10 mouse cellular contexts compared by ENCODE assay signal in the genomic region with DNA sequence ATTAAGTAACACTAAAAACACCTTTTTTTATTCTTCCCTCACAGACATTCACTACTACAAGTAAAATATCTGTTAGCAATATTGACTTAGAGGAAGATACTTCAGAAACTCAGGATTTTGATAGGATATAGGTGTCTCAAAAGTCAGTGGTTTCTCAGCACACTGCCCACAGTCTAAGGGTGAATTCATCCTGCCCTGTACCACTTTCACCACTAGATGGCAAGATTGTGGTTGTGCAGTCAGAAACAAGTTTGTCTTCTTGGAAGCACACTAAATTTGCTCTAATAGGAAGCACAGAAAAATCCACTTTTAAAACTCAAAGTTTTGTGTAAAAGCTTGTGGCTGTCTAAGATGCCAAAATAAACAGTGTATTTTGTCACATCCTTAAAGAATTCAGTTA. TPM values are rescaled to one million over a fixed set of nuclear protein-coding genes. Genes with fewer than 3 reads are reported as not detected.
DNase-seq lines count a peak whose midpoint lies in the region; ATAC-seq and TF ChIP-seq lines count a peak whose summit lies in the region.
"Had no signal": no experiment of that assay in that cellular context is flagged by ENCODE, and none has a peak within 500 bp of the region (broad histone marks: within the 10 kb centered on the region; RNA-seq: fewer than 3 reads in every experiment).

No protein-coding gene starts in this region.

- H3K27ac ChIP-seq in hindbrain, embryonic 10.5 days, result no peak overlapping the region
- no peak overlapping the region for H3K27ac ChIP-seq in hindbrain, embryonic 12.5 days
- H3K27ac ChIP-seq in liver, adult 2 months (replicated peaks; ENCODE audit: insufficient read depth, low read depth, low read length), result no peak overlapping the region
- H3K27ac ChIP-seq in neural tube, embryonic 15.5 days (replicated peaks), result no peak overlapping the region
- H3K27ac ChIP-seq: embryonic facial prominence, embryonic 15.5 days; macrophage had no signal

- TF ChIP-seq POLR2A in liver, adult 2 months (IDR thresholded peaks at IDR 0.05; ENCODE audit: extremely low read depth, insufficient read depth, low read length), result no peak

- TF ChIP-seq CTCF in Patski (IDR thresholded peaks at IDR 0.05), result peak; percentile 79
- TF ChIP-seq CTCF in liver, adult 2 months (IDR thresholded peaks at IDR 0.05; ENCODE audit: low read depth, low read length), result peak; percentile 28; the same call in 1 of the 2 replicates

- peaks cover 4% of the 10 kb centered on the region; the same call in 1 of the 2 replicates for H3K79me2 ChIP-seq in liver, adult 2 months (ENCODE audit: control insufficient read depth, insufficient read depth, low read length)

- CTCF ChIA-PET in Patski (lab: Charles Lee), result interaction anchor here (1.5 kb wide), 1 partner anchor 9 kb away, joined by 3 read pairs; no protein-coding TSS in a partner anchor

- no peak overlapping the region for H3K4me2 ChIP-seq in hindbrain, embryonic 12.5 days (replicated peaks)
- H3K4me2 ChIP-seq in neural tube, embryonic 15.5 days, result no peak overlapping the region
- H3K4me2 ChIP-seq: embryonic facial prominence, embryonic 15.5 days had no signal

- DNase-seq in hindbrain, embryonic 10.5 days (ENCODE audit: low spot score), result peak; percentile 11
- peak; percentile 48 for DNase-seq in CD4-positive helper T cell, adult 2 months (ENCODE audit: low read depth, low spot score)
- DNase-seq in Patski (ENCODE audit: low read depth, low spot score), result no peak
- DNase-seq in heart, postnatal 10 days, result peak; percentile 47 to 58
- peak; percentile 51 for DNase-seq in liver, adult 2 months (ENCODE audit: extremely low read depth, low read depth, low spot score)
- DNase-seq in right cerebral cortex, postnatal 10 days (ENCODE audit: low spot score in 2 of 2), result peak; percentile 31 to 50

- H3K27me3 ChIP-seq in hindbrain, embryonic 10.5 days (ENCODE audit: insufficient read depth, poor library complexity, severe bottlenecking), result no peaks in the 10 kb centered on the region
- no peaks in the 10 kb centered on the region for H3K27me3 ChIP-seq in hindbrain, embryonic 12.5 days
- no peaks in the 10 kb centered on the region for H3K27me3 ChIP-seq in Patski
- no peaks in the 10 kb centered on the region for H3K27me3 ChIP-seq in liver, adult 2 months (ENCODE audit: control insufficient read depth, insufficient read depth, low read length)
- no peaks in the 10 kb centered on the region for H3K27me3 ChIP-seq in neural tube, embryonic 15.5 days (replicated peaks)
- H3K27me3 ChIP-seq: embryonic facial prominence, embryonic 15.5 days had no signal

- no peak overlapping the region for H3K9ac ChIP-seq in hindbrain, embryonic 12.5 days
- H3K9ac ChIP-seq in liver, adult 2 months (ENCODE audit: low read depth, low read length), result no peak overlapping the region
- no peak overlapping the region for H3K9ac ChIP-seq in neural tube, embryonic 15.5 days (replicated peaks)
- H3K9ac ChIP-seq: embryonic facial prominence, embryonic 15.5 days had no signal

- intact Hi-C loops in heart, postnatal 10 days (cut with DNase I), result loop anchor here (2.0 kb wide), 1 partner anchor 58 kb away; no protein-coding TSS in a partner anchor

- no peaks in the 10 kb centered on the region for H3K9me3 ChIP-seq in hindbrain, embryonic 10.5 days
- no peaks in the 10 kb centered on the region for H3K9me3 ChIP-seq in hindbrain, embryonic 12.5 days (replicated peaks)
- H3K9me3 ChIP-seq in neural tube, embryonic 15.5 days (replicated peaks), result no peaks in the 10 kb centered on the region
- H3K9me3 ChIP-seq: embryonic facial prominence, embryonic 15.5 days had no signal

- H3K4me3 ChIP-seq in hindbrain, embryonic 10.5 days, result no peak overlapping the region
- H3K4me3 ChIP-seq in hindbrain, embryonic 12.5 days, result no peak overlapping the region
- H3K4me3 ChIP-seq in liver, adult 2 months (ENCODE audit: insufficient read depth, low read depth, low read length), result no peak overlapping the region
- H3K4me3 ChIP-seq in neural tube, embryonic 15.5 days (replicated peaks), result no peak overlapping the region
- H3K4me3 ChIP-seq: embryonic facial prominence, embryonic 15.5 days had no signal

- in situ Hi-C loops in Patski (cut with MboI; ENCODE audit: low pct_unique_long_range_greater_than_20kb), result loop anchor here (5.0 kb wide), 2 partner anchors 65 to 410 kb away; no protein-coding TSS in a partner anchor

- POLR2A ChIA-PET in Patski (lab: Charles Lee), result no interaction called here

- H3K4me1 ChIP-seq in hindbrain, embryonic 10.5 days (replicated peaks), result no peaks in the 10 kb centered on the region
- no peaks in the 10 kb centered on the region for H3K4me1 ChIP-seq in hindbrain, embryonic 12.5 days
- H3K4me1 ChIP-seq in liver, adult 2 months (ENCODE audit: control insufficient read depth, insufficient read depth, low read length), result no peaks in the 10 kb centered on the region
- no peaks in the 10 kb centered on the region for H3K4me1 ChIP-seq in neural tube, embryonic 15.5 days
- H3K4me1 ChIP-seq: embryonic facial prominence, embryonic 15.5 days had no signal

- ATAC-seq in hindbrain, embryonic 12.5 days (ENCODE audit: low FRiP score), result no peak
- ATAC-seq in Patski, result peak; percentile 79
- ATAC-seq in neural tube, embryonic 15.5 days (ENCODE audit: low FRiP score), result no peak

- peaks cover 79% of the 10 kb centered on the region for H3K36me3 ChIP-seq in hindbrain, embryonic 10.5 days
- peaks cover 14% of the 10 kb centered on the region; the same call in 1 of the 2 replicates for H3K36me3 ChIP-seq in hindbrain, embryonic 12.5 days
- peaks cover 17% of the 10 kb centered on the region for H3K36me3 ChIP-seq in liver, adult 2 months (ENCODE audit: control insufficient read depth, insufficient read depth, low read length)
- H3K36me3 ChIP-seq in neural tube, embryonic 15.5 days, result peaks cover 30% of the 10 kb centered on the region

RNA-seq across cellular contexts. Expression of a gene that starts 8.4 kb away (rescaled TPM):
- 9.6 and 13.5 TPM in 2 replicates for polyA plus RNA-seq in hindbrain, embryonic 10.5 days (2016; fragmentation: Nextera tagmentation; extraction: Ambion mirVana)
- polyA plus RNA-seq in hindbrain, embryonic 12.5 days (2016; fragmentation: Nextera tagmentation; extraction: Ambion mirVana), result 14.4 and 15.7 TPM in 2 replicates
- 11.0 TPM for polyA plus RNA-seq in Patski (2021)
- total RNA-seq in heart, postnatal 10 days (2021), result 1 to 10 TPM; 5.3 to 5.4 TPM
- 5.6 and 6.3 TPM in 2 replicates for total RNA-seq in liver, adult 2 months (2014; rRNA removed)
- 2.8 and 2.9 TPM in 2 replicates for polyA plus RNA-seq in liver, adult 2 months (2012; rRNA removed)
- 11.6 and 12.3 TPM in 2 replicates for polyA plus RNA-seq in neural tube, embryonic 15.5 days (2015; fragmentation: Nextera tagmentation; extraction: Ambion mirVana)

RNA-seq across cellular contexts. Expression of a gene that starts 8.5 kb away (rescaled TPM):
- polyA plus RNA-seq in hindbrain, embryonic 10.5 days (2016; fragmentation: Nextera tagmentation; extraction: Ambion mirVana), result 7.6 and 7.8 TPM in 2 replicates
- polyA plus RNA-seq in hindbrain, embryonic 12.5 days (2016; fragmentation: Nextera tagmentation; extraction: Ambion mirVana), result 10.1 and 12.9 TPM in 2 replicates
- 4.9 TPM for polyA plus RNA-seq in Patski (2021)
- 1 to 10 TPM; 7.0 to 8.1 TPM for total RNA-seq in heart, postnatal 10 days (2021)
- total RNA-seq in liver, adult 2 months (2014; rRNA removed), result 5.2 and 6.9 TPM in 2 replicates
- 0.44 and 0.46 TPM in 2 replicates for polyA plus RNA-seq in liver, adult 2 months (2012; rRNA removed)
- polyA plus RNA-seq in neural tube, embryonic 15.5 days (2015; fragmentation: Nextera tagmentation; extraction: Ambion mirVana), result 7.2 and 8.8 TPM in 2 replicates

RNA-seq across cellular contexts. Expression of a gene that starts 38.2 kb away (rescaled TPM):
- 6.1 and 8.3 TPM in 2 replicates for polyA plus RNA-seq in hindbrain, embryonic 10.5 days (2016; fragmentation: Nextera tagmentation; extraction: Ambion mirVana)
- 13.1 TPM in 2 replicates for polyA plus RNA-seq in hindbrain, embryonic 12.5 days (2016; fragmentation: Nextera tagmentation; extraction: Ambion mirVana)
- 11.7 TPM for polyA plus RNA-seq in Patski (2021)
- 1 to 10 TPM; 7.4 to 9.4 TPM for total RNA-seq in heart, postnatal 10 days (2021)
- 5.4 and 7.0 TPM in 2 replicates for total RNA-seq in liver, adult 2 months (2014; rRNA removed)
- polyA plus RNA-seq in liver, adult 2 months (2012; rRNA removed), result 0.52 and 0.54 TPM in 2 replicates
- 10.4 and 12.1 TPM in 2 replicates for polyA plus RNA-seq in neural tube, embryonic 15.5 days (2015; fragmentation: Nextera tagmentation; extraction: Ambion mirVana)
